Mouse (Mus musculus) kidney, embryonic 14.5 days (tissue): ENCODE data around the gene Gpbar1. TPM values are rescaled to one million over a fixed set of nuclear protein-coding genes. Genes with fewer than 3 reads are reported as not detected.

ENCODE experiments used
- ATAC-seq: fragments of 200-750 bp; cut with Nextera tagmentation; 2 replicates; pipeline ENCODE4 v1.8.0; 2017; ENCODE audit warnings: moderate number of reproducible peaks, mild to moderate bottlenecking, moderate TSS enrichment, moderate library complexity; ENCODE audit not compliant: low FRiP score, low TSS enrichment
- H3K27ac ChIP-seq: fragments of 300-500 bp; sonication (generic); 2 replicates; pipeline ENCODE4 v1.5.1; 2014; ENCODE audit warnings: low read depth, mild to moderate bottlenecking, low read length, moderate library complexity, mixed read lengths
- H3K27me3 ChIP-seq: fragments of 300-500 bp; sonication (generic); 2 replicates; pipeline ENCODE4 v1.6.1; 2014; ENCODE audit warnings: mild to moderate bottlenecking, low read length; ENCODE audit not compliant: control insufficient read depth, insufficient read depth
- H3K36me3 ChIP-seq: fragments of 300-500 bp; sonication (generic); 2 replicates; pipeline ENCODE4 v1.6.1; 2014; ENCODE audit warnings: low read length, mixed read lengths; ENCODE audit not compliant: control insufficient read depth, insufficient read depth
- H3K4me1 ChIP-seq: fragments of 300-500 bp; sonication (generic); 2 replicates; pipeline ENCODE4 v1.6.1; 2014; ENCODE audit warnings: low read length, mixed read lengths; ENCODE audit not compliant: control insufficient read depth, insufficient read depth
- H3K4me2 ChIP-seq: fragments of 300-500 bp; sonication (generic); replicated peaks from 2 replicates; pipeline ENCODE4 v1.6.1; 2014; ENCODE audit warnings: low read depth, mild to moderate bottlenecking, low read length
- H3K4me3 ChIP-seq: fragments of 300-500 bp; sonication (generic); 2 replicates; pipeline ENCODE4 v1.5.1; 2014; ENCODE audit warnings: mild to moderate bottlenecking, low read length
- H3K9ac ChIP-seq: fragments of 300-500 bp; sonication (generic); 2 replicates; pipeline ENCODE4 v1.6.1; 2014; ENCODE audit warnings: low read depth, mild to moderate bottlenecking, low read length, moderate library complexity
- H3K9me3 ChIP-seq: fragments of 300-500 bp; sonication (generic); 2 replicates; pipeline ENCODE4 v1.6.1; 2016; ENCODE audit warnings: low read length; ENCODE audit not compliant: control insufficient read depth
- WGBS: fragments of 180-500 bp; shearing (Covaris S2); extraction: QIAGEN DNeasy Blood & Tissue Kit; methylation state at CpG from one replicate; pipeline ENCODE4 v1.1.7; 2014; 5-methylcytosine and 5-hydroxymethylcytosine counted together
- polyA plus RNA-seq: library from polyadenylated mRNA; unstranded; fragments of >200 nt; fragmentation: Nextera tagmentation; extraction: Ambion mirVana; gene quantifications from 2 replicates; pipeline ENCODE4 v1.2.1, GENCODE M21; 2014

The Gpbar1 gene
- polyA plus RNA-seq, 1 experiment from 2014 or later, result 3.2 TPM

GRCm38 (mm10) chr1:74290141-74290540, 11.8 kb downstream of the Gpbar1 start:
- H3K9ac ChIP-seq, result no peak overlapping the region
- H3K36me3 ChIP-seq, result peaks cover 47% of the 10 kb centered on the region; the same call in 1 of the 2 replicates
- H3K9me3 ChIP-seq, result no peaks in the 10 kb centered on the region
- no peak for ATAC-seq
- no peaks in the 10 kb centered on the region for H3K27me3 ChIP-seq
- no peak overlapping the region for H3K27ac ChIP-seq
- H3K4me2 ChIP-seq, result no peak overlapping the region
- H3K4me1 ChIP-seq, result peaks cover 9% of the 10 kb centered on the region
- no peak overlapping the region for H3K4me3 ChIP-seq
- WGBS, result 95% methylated on average over 5 of the region's 5 CpGs

GRCm38 (mm10) chr1:74292331-74293020, 14.1 kb downstream of the Gpbar1 start:
- Histone ChIP-seq H3K36me3 (peaks cover 47% of the 10 kb centered on the region; the same call in 1 of the 2 replicates), H3K27me3 (no peaks in the 10 kb centered on the region), H3K4me1 (peaks cover 28% of the 10 kb centered on the region), H3K9me3 (no peaks in the 10 kb centered on the region), H3K4me3 (no peak overlapping the region), H3K9ac (no peak overlapping the region), H3K4me2 (no peak overlapping the region), H3K27ac (no peak overlapping the region)
- no peak for ATAC-seq
- WGBS, result 88% methylated on average over 11 of the region's 11 CpGs

- H3K4me3 ChIP-seq, result no peak overlapping the region
- H3K27ac ChIP-seq, result no peak overlapping the region
- H3K4me2 ChIP-seq, result no peak overlapping the region
- peaks cover 32% of the 10 kb centered on the region for H3K4me1 ChIP-seq
- H3K9ac ChIP-seq, result no peak overlapping the region
- ATAC-seq, result no peak
- WGBS, result 87% methylated on average over 8 of the region's 8 CpGs
- H3K36me3 ChIP-seq, result peaks cover 46% of the 10 kb centered on the region; the same call in 1 of the 2 replicates
- no peaks in the 10 kb centered on the region for H3K9me3 ChIP-seq
- H3K27me3 ChIP-seq, result no peaks in the 10 kb centered on the region
Measured at GRCm38 (mm10) chr1:74293306-74293960, 15.1 kb downstream of the Gpbar1 start.

- peaks cover 39% of the 10 kb centered on the region; the same call in 1 of the 2 replicates for H3K36me3 ChIP-seq
- no peak overlapping the region for H3K27ac ChIP-seq
- no peak overlapping the region for H3K4me3 ChIP-seq
- no peaks in the 10 kb centered on the region for H3K9me3 ChIP-seq
- WGBS, result 98% methylated on average over 3 of the region's 3 CpGs
- H3K27me3 ChIP-seq, result no peaks in the 10 kb centered on the region
- H3K4me2 ChIP-seq, result no peak overlapping the region
- peaks cover 34% of the 10 kb centered on the region for H3K4me1 ChIP-seq
- no peak for ATAC-seq
- no peak overlapping the region for H3K9ac ChIP-seq
Measured at GRCm38 (mm10) chr1:74294090-74294643, 15.8 kb downstream of the Gpbar1 start.

- peaks cover 37% of the 10 kb centered on the region for H3K4me1 ChIP-seq
- H3K9me3 ChIP-seq, result no peaks in the 10 kb centered on the region
- H3K9ac ChIP-seq, result peak overlapping the region; percentile 50; the same call in 1 of the 2 replicates
- no peak for ATAC-seq
- H3K4me2 ChIP-seq, result no peak overlapping the region
- 86% methylated on average over 6 of the region's 6 CpGs for WGBS
- peak overlapping the region; percentile 95 for H3K27ac ChIP-seq
- peaks cover 34% of the 10 kb centered on the region; the same call in 1 of the 2 replicates for H3K36me3 ChIP-seq
- no peak overlapping the region for H3K4me3 ChIP-seq
- no peaks in the 10 kb centered on the region for H3K27me3 ChIP-seq
Measured at GRCm38 (mm10) chr1:74294733-74295455, 16.5 kb downstream of the Gpbar1 start.

- 13% methylated on average over 9 of the region's 9 CpGs for WGBS
- Histone ChIP-seq H3K4me3 (peak overlapping the region; percentile 13; the same call in 1 of the 2 replicates), H3K4me2 (peak overlapping the region; percentile 34), H3K4me1 (peaks cover 37% of the 10 kb centered on the region), H3K9me3 (no peaks in the 10 kb centered on the region), H3K27me3 (no peaks in the 10 kb centered on the region), H3K9ac (peak overlapping the region; percentile 50; the same call in 1 of the 2 replicates), H3K27ac (peak overlapping the region; percentile 95), H3K36me3 (peaks cover 27% of the 10 kb centered on the region; the same call in 1 of the 2 replicates)
- ATAC-seq, result peak; percentile 90
Measured at GRCm38 (mm10) chr1:74295456-74296171, 17.3 kb downstream of the Gpbar1 start.

- no peaks in the 10 kb centered on the region for H3K9me3 ChIP-seq
- H3K27me3 ChIP-seq, result no peaks in the 10 kb centered on the region
- no peak overlapping the region for H3K9ac ChIP-seq
- H3K27ac ChIP-seq, result peak overlapping the region; percentile 95
- H3K4me3 ChIP-seq, result no peak overlapping the region
- peak overlapping the region; percentile 34; the same call in 1 of the 2 replicates for H3K4me2 ChIP-seq
- peak; percentile 40; the same call in 1 of the 2 replicates for ATAC-seq
- 10% methylated on average over 6 of the region's 6 CpGs for WGBS
- peaks cover 21% of the 10 kb centered on the region; the same call in 1 of the 2 replicates for H3K36me3 ChIP-seq
- peaks cover 37% of the 10 kb centered on the region for H3K4me1 ChIP-seq
Measured at GRCm38 (mm10) chr1:74296477-74296876, 18.1 kb downstream of the Gpbar1 start.

GRCm38 (mm10) chr1:74297269-74297668, 18.9 kb downstream of the Gpbar1 start:
- H3K27me3 ChIP-seq, result no peaks in the 10 kb centered on the region
- peaks cover 14% of the 10 kb centered on the region; the same call in 1 of the 2 replicates for H3K36me3 ChIP-seq
- H3K4me3 ChIP-seq, result no peak overlapping the region
- WGBS, result 42% methylated on average over 3 of the region's 3 CpGs
- H3K4me1 ChIP-seq, result peaks cover 37% of the 10 kb centered on the region
- H3K9ac ChIP-seq, result no peak overlapping the region
- 0 out of 2 replicates have a peak, but pooled peaks have one; percentile 6 for ATAC-seq
- no peaks in the 10 kb centered on the region for H3K9me3 ChIP-seq
- peak overlapping the region; percentile 95 for H3K27ac ChIP-seq
- no peak overlapping the region for H3K4me2 ChIP-seq
